Mouse (Mus musculus): ENCODE results near the gene Znhit1. TPM values are rescaled to one million over a fixed set of nuclear protein-coding genes. Genes with fewer than 3 reads are reported as not detected.

The Znhit1 gene
- polyA plus RNA-seq, 1 experiment from 2014 or later, result 81.0 TPM

DNA sequence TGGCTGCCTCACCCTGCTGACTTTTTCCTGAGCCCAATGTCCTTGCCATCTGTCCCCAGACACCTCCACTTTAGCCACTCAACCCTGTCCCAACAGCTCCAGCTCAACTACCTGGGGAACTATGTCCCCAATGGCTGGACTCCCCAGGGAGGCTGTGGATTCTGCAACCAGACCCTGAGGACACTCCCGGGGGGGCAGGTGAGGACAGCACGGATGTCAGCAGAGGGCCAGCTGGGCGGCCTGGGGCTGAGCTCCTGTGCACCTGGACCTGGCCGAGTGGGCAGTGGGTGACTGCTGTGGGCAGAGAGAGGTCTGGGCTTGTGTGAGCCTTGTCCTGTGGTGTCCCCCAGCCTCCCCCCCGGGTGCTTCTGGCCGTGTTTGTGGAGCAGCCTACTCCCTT lies 2.0 kb upstream of the Znhit1 start:
- no peaks in the 10 kb centered on the region for H3K27me3 ChIP-seq (ENCODE audit: control insufficient read depth, insufficient read depth, low read length)
- no peak for DNase-seq (ENCODE audit: low spot score)
- H3K9ac ChIP-seq (ENCODE audit: low read length), result no peak overlapping the region
- TF ChIP-seq CTCF (IDR thresholded peaks at IDR 0.05; ENCODE audit: low read depth) (no peak), EP300 (optimal IDR thresholded peaks at IDR 0.05) (no peak)
- H3K36me3 ChIP-seq (ENCODE audit: control insufficient read depth, insufficient read depth, low read length), result peaks cover 31% of the 10 kb centered on the region
- H3K4me2 ChIP-seq (replicated peaks; ENCODE audit: low read depth), result no peak overlapping the region
- 0 out of 2 replicates have a peak, but pooled peaks cover 2% of the 10 kb centered on the region for H3K4me1 ChIP-seq (replicated peaks; ENCODE audit: control insufficient read depth, insufficient read depth)
- WGBS, result 87% methylated on average over 6 of the region's 6 CpGs
- no peaks in the 10 kb centered on the region for H3K9me3 ChIP-seq (ENCODE audit: control insufficient read depth, low read length)
- no peak overlapping the region for H3K27ac ChIP-seq (replicated peaks)
- ATAC-seq (ENCODE audit: low FRiP score, low TSS enrichment), result no peak
- H3K4me3 ChIP-seq (ENCODE audit: low read depth, low read length), result no peak overlapping the region

DNA sequence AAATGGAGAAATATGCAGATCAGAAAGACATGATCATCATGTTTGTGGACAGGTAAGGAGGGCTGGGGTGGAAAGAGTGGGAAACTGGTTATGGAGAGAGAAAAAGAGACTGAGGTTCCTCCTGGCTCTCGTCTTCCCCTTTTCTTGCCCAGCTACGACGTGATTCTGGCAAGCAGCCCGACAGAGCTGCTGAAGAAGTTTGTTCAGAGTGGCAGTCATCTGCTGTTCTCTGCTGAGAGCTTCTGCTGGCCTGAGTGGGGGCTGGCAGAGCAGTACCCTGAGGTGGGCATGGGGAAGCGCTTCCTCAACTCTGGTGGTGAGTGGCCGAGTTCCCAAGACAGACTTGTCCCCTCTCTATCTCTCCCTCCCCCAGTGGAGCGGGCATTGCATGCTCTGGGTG lies 599 bp upstream of the Znhit1 start:
- WGBS, result 38% methylated on average over 7 of the region's 7 CpGs
- peak overlapping the region; percentile 92 for H3K4me3 ChIP-seq (ENCODE audit: low read depth, low read length)
- no peak overlapping the region; the same call in 1 of the 2 replicates for H3K9ac ChIP-seq (ENCODE audit: low read length)
- no peak for ATAC-seq (ENCODE audit: low FRiP score, low TSS enrichment)
- H3K27ac ChIP-seq (replicated peaks), result no peak overlapping the region
- H3K36me3 ChIP-seq (ENCODE audit: control insufficient read depth, insufficient read depth, low read length), result peaks cover 23% of the 10 kb centered on the region
- 0 out of 2 replicates have a peak, but pooled peaks cover 2% of the 10 kb centered on the region for H3K4me1 ChIP-seq (replicated peaks; ENCODE audit: control insufficient read depth, insufficient read depth)
- no peaks in the 10 kb centered on the region for H3K9me3 ChIP-seq (ENCODE audit: control insufficient read depth, low read length)
- no peak for TF ChIP-seq EP300 (optimal IDR thresholded peaks at IDR 0.05)
- TF ChIP-seq CTCF (IDR thresholded peaks at IDR 0.05; ENCODE audit: low read depth), result no peak
- no peak for DNase-seq (ENCODE audit: low spot score)
- H3K4me2 ChIP-seq (replicated peaks; ENCODE audit: low read depth), result peak overlapping the region; percentile 93
- no peaks in the 10 kb centered on the region for H3K27me3 ChIP-seq (ENCODE audit: control insufficient read depth, insufficient read depth, low read length)

DNA sequence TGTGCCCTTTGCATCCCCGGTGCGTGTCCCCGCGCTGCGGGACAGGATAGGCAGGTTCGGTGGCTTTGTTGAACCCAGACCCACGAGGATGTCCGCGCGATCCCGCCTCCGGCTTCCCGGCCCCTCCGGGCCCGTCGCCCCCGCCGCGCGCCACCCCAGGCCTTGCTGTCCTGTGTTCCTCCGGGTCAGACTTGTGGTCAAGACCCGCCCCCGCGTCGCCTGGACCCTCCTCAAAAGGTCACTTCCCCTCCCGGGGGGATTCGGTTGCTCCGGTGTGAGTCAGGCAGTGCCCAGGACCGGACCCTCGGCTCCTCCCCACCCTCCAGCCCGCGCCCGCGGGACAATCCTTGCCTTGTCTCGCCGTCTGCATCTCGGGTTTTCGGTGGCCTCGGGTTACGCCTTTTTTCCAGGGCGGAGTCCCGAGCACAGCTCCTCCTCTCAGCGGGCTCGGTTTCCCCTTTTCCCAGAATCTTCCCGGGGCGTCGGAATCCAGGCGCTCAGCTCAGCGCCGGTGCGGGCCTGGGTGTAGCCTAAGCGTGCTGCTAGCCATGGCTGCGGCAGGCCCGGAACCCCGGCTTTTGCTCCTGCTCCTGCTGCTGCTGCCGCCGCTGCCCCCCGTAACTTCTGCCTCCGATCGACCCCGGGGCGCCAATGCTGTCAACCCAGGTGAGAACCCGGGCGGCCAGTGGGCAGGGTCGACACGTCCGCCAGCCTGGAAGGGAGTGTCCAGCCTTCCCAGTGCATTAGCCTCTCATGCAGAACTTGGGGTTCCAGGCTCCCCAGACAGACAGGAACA lies 485 bp downstream of the Znhit1 start:
- Histone ChIP-seq H3K9me3 (ENCODE audit: control insufficient read depth, low read length) (no peaks in the 10 kb centered on the region), H3K4me2 (replicated peaks; ENCODE audit: low read depth) (peak overlapping the region; percentile 93), H3K4me1 (replicated peaks; ENCODE audit: control insufficient read depth, insufficient read depth) (0 out of 2 replicates have a peak, but pooled peaks cover 2% of the 10 kb centered on the region), H3K36me3 (ENCODE audit: control insufficient read depth, insufficient read depth, low read length) (peaks cover 19% of the 10 kb centered on the region), H3K27ac (replicated peaks) (peak overlapping the region; percentile 89), H3K9ac (ENCODE audit: low read length) (peak overlapping the region; percentile 84), H3K4me3 (ENCODE audit: low read depth, low read length) (peak overlapping the region; percentile 92), H3K27me3 (ENCODE audit: control insufficient read depth, insufficient read depth, low read length) (no peaks in the 10 kb centered on the region)
- ATAC-seq (ENCODE audit: low FRiP score, low TSS enrichment), result peak; percentile 64
- under 1% methylated on average over 66 of the region's 67 CpGs for WGBS
- peak; percentile 84 for DNase-seq (ENCODE audit: low spot score)
- TF ChIP-seq CTCF (IDR thresholded peaks at IDR 0.05; ENCODE audit: low read depth) (peak; percentile 4; the same call in 1 of the 2 replicates), EP300 (optimal IDR thresholded peaks at IDR 0.05) (no peak)

DNA sequence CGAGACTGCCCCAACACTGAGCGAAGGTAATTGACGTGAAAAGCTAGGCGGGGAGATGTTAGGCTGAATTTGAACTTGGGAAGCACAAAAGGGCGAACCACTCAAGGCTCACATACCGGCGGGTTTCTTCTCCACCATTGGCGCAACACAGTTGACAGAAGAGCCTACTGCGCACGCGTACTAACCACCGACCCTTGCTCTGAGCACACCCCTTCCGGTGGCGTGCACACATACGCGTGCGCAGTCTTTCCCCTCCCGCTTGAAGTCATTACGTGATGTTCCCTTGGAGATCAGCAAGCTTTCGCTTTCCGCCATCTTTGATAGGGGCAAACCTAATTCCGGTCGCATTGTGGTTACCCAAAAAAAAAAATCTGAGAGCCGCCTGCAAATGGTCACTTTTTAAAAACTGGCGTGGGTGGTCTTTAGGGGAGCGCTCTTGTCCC lies 1.1 kb downstream of the Znhit1 start, which contains the start of gene Plod3:
TSS of gene Plod3 (plus strand) at position 325 of the 443 bp plus-strand sequence.
- H3K9ac ChIP-seq (ENCODE audit: low read length), result peak within 1 kb of the TSS; percentile 84
- peak within 1 kb of the TSS; percentile 93 for H3K4me2 ChIP-seq (replicated peaks; ENCODE audit: low read depth)
- no peaks in the 10 kb centered on the region for H3K27me3 ChIP-seq (ENCODE audit: control insufficient read depth, insufficient read depth, low read length)
- DNase-seq (ENCODE audit: low spot score) (peak; percentile 96), ATAC-seq (ENCODE audit: low FRiP score, low TSS enrichment) (peak; percentile 93)
- H3K4me3 ChIP-seq (ENCODE audit: low read depth, low read length), result peak within 1 kb of the TSS; percentile 92
- 0 out of 2 replicates have a peak, but pooled peaks cover 2% of the 10 kb centered on the region for H3K4me1 ChIP-seq (replicated peaks; ENCODE audit: control insufficient read depth, insufficient read depth)
- H3K9me3 ChIP-seq (ENCODE audit: control insufficient read depth, low read length), result no peaks in the 10 kb centered on the region
- under 1% methylated on average over 26 of the region's 26 CpGs for WGBS
- H3K36me3 ChIP-seq (ENCODE audit: control insufficient read depth, insufficient read depth, low read length), result peaks cover 16% of the 10 kb centered on the region
- H3K27ac ChIP-seq (replicated peaks), result peak within 1 kb of the TSS; percentile 89
- TF ChIP-seq EP300 (optimal IDR thresholded peaks at IDR 0.05), result no peak
- TF ChIP-seq CTCF (IDR thresholded peaks at IDR 0.05; ENCODE audit: low read depth), result no peak; the same call in 1 of the 2 replicates

DNA sequence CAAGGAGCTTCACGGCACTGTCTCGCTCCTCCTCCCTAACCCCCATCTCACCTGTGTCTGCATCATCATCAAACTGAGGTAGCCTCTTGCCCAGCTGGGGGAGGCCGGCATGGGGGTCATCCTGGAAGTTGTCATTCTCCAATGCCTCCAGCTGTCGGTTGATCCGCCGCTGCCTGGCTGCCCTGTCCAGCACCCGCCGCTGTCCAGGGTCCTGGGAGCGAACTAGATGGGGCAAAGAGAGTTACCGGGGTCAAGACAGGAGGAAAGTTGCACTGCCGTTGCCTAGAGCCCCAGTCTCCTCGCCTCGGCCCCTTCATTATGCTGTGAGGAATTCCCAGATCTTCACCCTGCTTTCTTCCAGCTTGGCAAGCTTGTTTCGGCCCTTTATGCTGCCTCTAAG lies 3.0 kb downstream of the Znhit1 start:
- DNase-seq (ENCODE audit: low spot score) (no peak), ATAC-seq (ENCODE audit: low FRiP score, low TSS enrichment) (no peak)
- TF ChIP-seq EP300 (optimal IDR thresholded peaks at IDR 0.05) (no peak), CTCF (IDR thresholded peaks at IDR 0.05; ENCODE audit: low read depth) (no peak)
- no peak overlapping the region for H3K4me3 ChIP-seq (ENCODE audit: low read depth, low read length)
- peaks cover 1% of the 10 kb centered on the region; the same call in 1 of the 2 replicates for H3K36me3 ChIP-seq (ENCODE audit: control insufficient read depth, insufficient read depth, low read length)
- 0 out of 2 replicates have a peak, but pooled peaks cover 2% of the 10 kb centered on the region for H3K4me1 ChIP-seq (replicated peaks; ENCODE audit: control insufficient read depth, insufficient read depth)
- H3K9me3 ChIP-seq (ENCODE audit: control insufficient read depth, low read length), result no peaks in the 10 kb centered on the region
- no peak overlapping the region for H3K27ac ChIP-seq (replicated peaks)
- H3K27me3 ChIP-seq (ENCODE audit: control insufficient read depth, insufficient read depth, low read length), result no peaks in the 10 kb centered on the region
- no peak overlapping the region for H3K4me2 ChIP-seq (replicated peaks; ENCODE audit: low read depth)
- H3K9ac ChIP-seq (ENCODE audit: low read length), result no peak overlapping the region
- WGBS, result 61% methylated on average over 14 of the region's 14 CpGs
